Mouse (Mus musculus) megakaryocyte, embryonic 14.5 days (primary cell): ENCODE measurements at regions not wholly inside any gene's neighbourhood (a gene's known extent, or its start where the extent isn't known, plus 50 kb on each side); places are given as distances from the start of the nearest gene placed in this dataset.

Experiments used
- FLI1 ChIP-seq: IDR thresholded peaks from 2 replicates; pipeline ENCODE4 v1.6.1; 2012; ENCODE audit warnings: low read length, inconsistent platforms, mixed read lengths
- GATA1 ChIP-seq: IDR thresholded peaks from 3 replicates; pipeline ENCODE4 v1.6.1; 2012; ENCODE audit warnings: mixed read lengths, low read length, inconsistent platforms, borderline replicate concordance

DNA sequence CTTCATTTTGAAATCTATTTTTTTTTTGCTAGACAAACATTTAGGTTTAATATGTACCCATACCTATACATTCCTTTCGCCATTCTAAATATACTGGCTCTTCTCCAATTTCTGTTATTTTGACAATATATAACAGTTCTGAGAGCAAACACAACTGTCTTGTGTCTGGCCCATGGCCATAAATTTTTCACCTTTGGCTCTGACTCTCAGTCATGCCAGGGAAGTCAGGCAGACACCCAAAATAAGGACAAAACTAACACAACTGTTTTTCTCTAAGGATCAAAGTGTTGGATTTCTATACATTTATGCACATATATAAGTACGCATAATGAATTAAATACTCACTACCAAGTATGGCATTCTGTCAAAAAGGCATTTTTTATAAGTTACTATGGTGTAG, 331.3 kb downstream of the Gja1 start:
- TF ChIP-seq FLI1 (no peak), GATA1 (no peak)
